Mouse (Mus musculus): ENCODE measurements around the gene Plekhn1. TPM values are rescaled to one million over a fixed set of nuclear protein-coding genes. Genes with fewer than 3 reads are reported as not detected.
A peak's percentile ranks its signal among the peaks of the same experiment; 100 is the strongest.

Plekhn1 gene
- polyA plus RNA-seq, 1 experiment from 2014 or later = 4.0 TPM

GRCm38 (mm10) chr4:156177630-156178029 is 57.0 kb downstream of the Plekhn1 start:
- peaks cover 57% of the 10 kb centered on the region for H3K36me3 ChIP-seq
- H3K27ac ChIP-seq = no peak overlapping the region
- no peaks in the 10 kb centered on the region for H3K4me1 ChIP-seq (replicated peaks)
- ATAC-seq (ENCODE audit: low read depth) (no peak), DNase-seq (no peak)
- no peak overlapping the region for H3K9ac ChIP-seq
- 94% methylated on average over 9 of the region's 9 CpGs for WGBS (ENCODE audit: insufficient replicate concordance)
- no peak overlapping the region for H3K4me2 ChIP-seq
- no peaks in the 10 kb centered on the region for H3K27me3 ChIP-seq
- no peaks in the 10 kb centered on the region for H3K9me3 ChIP-seq (replicated peaks)
- H3K4me3 ChIP-seq (replicated peaks) = no peak overlapping the region

GRCm38 (mm10) chr4:156171828-156172227 is 62.8 kb downstream of the Plekhn1 start:
- WGBS (ENCODE audit: insufficient replicate concordance) = 84% methylated on average over 11 of the region's 11 CpGs
- Histone ChIP-seq H3K27me3 (no peaks in the 10 kb centered on the region), H3K36me3 (peaks cover 86% of the 10 kb centered on the region), H3K27ac (no peak overlapping the region), H3K9me3 (replicated peaks) (no peaks in the 10 kb centered on the region), H3K4me1 (replicated peaks) (no peaks in the 10 kb centered on the region), H3K9ac (no peak overlapping the region), H3K4me2 (no peak overlapping the region), H3K4me3 (replicated peaks) (no peak overlapping the region)
- ATAC-seq (ENCODE audit: low read depth) (no peak), DNase-seq (no peak)

Small RNA genes lying within 50 kb of the gene (microRNA-seq; reads per million reads assigned to microRNA genes)
- 4.4 reads per million, percentile 10 among the genes with 10 or more reads in this experiment for gene Mir7658

Other genes with a start within 250 kb of the Plekhn1 start
- gene B3galt6, start 242.2 kb downstream of the Plekhn1 start, polyA plus RNA-seq (2015; fragmentation: Nextera tagmentation; extraction: Ambion mirVana) = 5.5 and 6.2 TPM in 2 replicates
- 88.2 and 91.6 TPM in 2 replicates for gene Sdf4, start 242.0 kb downstream of the Plekhn1 start, polyA plus RNA-seq (2015; fragmentation: Nextera tagmentation; extraction: Ambion mirVana)
- gene Tnfrsf4, start 221.0 kb downstream of the Plekhn1 start, polyA plus RNA-seq (2015; fragmentation: Nextera tagmentation; extraction: Ambion mirVana) = 0.09 and 0.20 TPM in 2 replicates
- 0.60 and 0.65 TPM in 2 replicates for gene Tnfrsf18, start 208.7 kb downstream of the Plekhn1 start, polyA plus RNA-seq (2015; fragmentation: Nextera tagmentation; extraction: Ambion mirVana)
- 0.12 and 0.20 TPM in 2 replicates for gene Ttll10, start 175.4 kb downstream of the Plekhn1 start, polyA plus RNA-seq (2015; fragmentation: Nextera tagmentation; extraction: Ambion mirVana)
- gene 9430015G10Rik, start 124.9 kb downstream of the Plekhn1 start, polyA plus RNA-seq (2015; fragmentation: Nextera tagmentation; extraction: Ambion mirVana) = 11.8 and 13.8 TPM in 2 replicates
- 0.05 and 0.06 TPM in 2 replicates for gene Rnf223, start 104.3 kb downstream of the Plekhn1 start, polyA plus RNA-seq (2015; fragmentation: Nextera tagmentation; extraction: Ambion mirVana)
- gene Agrn, start 37.4 kb downstream of the Plekhn1 start, polyA plus RNA-seq (2015; fragmentation: Nextera tagmentation; extraction: Ambion mirVana) = 8.5 and 8.7 TPM in 2 replicates
- gene Isg15, start 34.0 kb downstream of the Plekhn1 start, polyA plus RNA-seq (2015; fragmentation: Nextera tagmentation; extraction: Ambion mirVana) = 5.5 and 5.9 TPM in 2 replicates
- 0.89 and 1.0 TPM in 2 replicates for gene AW011738, start 31.6 kb downstream of the Plekhn1 start, polyA plus RNA-seq (2015; fragmentation: Nextera tagmentation; extraction: Ambion mirVana)
- 0.08 TPM in 1 of 2 replicates, not detected in the other for gene Perm1, start 19.0 kb downstream of the Plekhn1 start, polyA plus RNA-seq (2015; fragmentation: Nextera tagmentation; extraction: Ambion mirVana)
- 69.0 and 73.9 TPM in 2 replicates for gene Noc2l, start 1.2 kb upstream of the Plekhn1 start, polyA plus RNA-seq (2015; fragmentation: Nextera tagmentation; extraction: Ambion mirVana)
- gene Samd11, start 20.8 kb upstream of the Plekhn1 start, polyA plus RNA-seq (2015; fragmentation: Nextera tagmentation; extraction: Ambion mirVana) = 25.7 and 27.9 TPM in 2 replicates
- not detected in 2 replicates for gene Vmn2r-ps159, start 96.2 kb upstream of the Plekhn1 start, polyA plus RNA-seq (2015; fragmentation: Nextera tagmentation; extraction: Ambion mirVana)